Mouse (Mus musculus) heart, adult 2 months (tissue): ENCODE data around the gene Zbtb8os. TPM values are rescaled to one million over a fixed set of nuclear protein-coding genes. Genes with fewer than 3 reads are reported as not detected.
A peak's percentile ranks its signal among the peaks of the same experiment; 100 is the strongest.

ENCODE experiments used
- DNase-seq, 2 experiments: peaks; one replicate each; pipeline ENCODE4 v3.0.0; 2021
- H3K27ac ChIP-seq: fragments of 200-600 bp; 2 replicates; pipeline ENCODE4 v1.8.1; 2022
- H3K27me3 ChIP-seq: fragments of 200-500 bp; 2 replicates; pipeline ENCODE4 v1.6.1; 2012; ENCODE audit warnings: mild to moderate bottlenecking, low read length, inconsistent platforms, mixed read lengths; ENCODE audit not compliant: control insufficient read depth, insufficient read depth
- H3K36me3 ChIP-seq: fragments of 200-500 bp; 2 replicates; pipeline ENCODE4 v1.6.1; 2012; ENCODE audit warnings: low read length, inconsistent platforms; ENCODE audit not compliant: control insufficient read depth, insufficient read depth
- H3K4me1 ChIP-seq: fragments of 200-500 bp; 2 replicates; pipeline ENCODE4 v1.6.1; 2011; ENCODE audit warnings: low read length; ENCODE audit not compliant: control insufficient read depth, insufficient read depth
- H3K4me3 ChIP-seq: fragments of 200-600 bp; 2 replicates; pipeline ENCODE4 v1.8.1; 2022
- H3K79me2 ChIP-seq: fragments of 200-500 bp; replicated peaks from 2 replicates; pipeline ENCODE4 v1.6.1; 2012; ENCODE audit warnings: mild to moderate bottlenecking, inconsistent platforms, low read length, moderate library complexity, mixed read lengths; ENCODE audit not compliant: control insufficient read depth, insufficient read depth
- H3K9ac ChIP-seq: fragments of 200-500 bp; 2 replicates; pipeline ENCODE4 v1.6.1; 2012; ENCODE audit warnings: low read depth, mild to moderate bottlenecking, control low read depth, inconsistent platforms, low read length, mixed read lengths
- CTCF ChIP-seq: fragments of 200-600 bp; IDR thresholded peaks from 2 replicates; pipeline ENCODE4 v1.8.1; 2022; ENCODE audit warnings: antibody characterized with exemption, mild to moderate bottlenecking, moderate library complexity
- EP300 ChIP-seq: fragments of 200-500 bp; IDR thresholded peaks from 2 replicates; pipeline ENCODE4 v1.6.1; 2011; ENCODE audit warnings: low read depth, low read length, control low read depth; ENCODE audit not compliant: insufficient read depth
- POLR2A ChIP-seq: fragments of 200-500 bp; IDR thresholded peaks from 2 replicates; pipeline ENCODE4 v1.6.1; 2011; ENCODE audit warnings: mild to moderate bottlenecking, low read depth, low read length, control low read depth; ENCODE audit not compliant: insufficient read depth
- WGBS: fragments of 180-500 bp; shearing (Covaris S2); methylation state at CpG from one replicate; pipeline ENCODE4 v1.1.7; 2018; 5-methylcytosine and 5-hydroxymethylcytosine counted together
- intact Hi-C: fragments of 180-260 bp; cut with DNase I; formaldehyde crosslinking; loops from one replicate; pipeline ENCODE4 v1.15.1; 2025
- polyA plus RNA-seq: library from polyadenylated mRNA; depleted of rRNA; stranded (reverse); fragments of >200 nt; gene quantifications from 2 replicates; pipeline ENCODE4 v1.2.3, GENCODE M21; 2012
- total RNA-seq, 2 experiments: library from RNA; stranded (reverse); gene quantifications; 2 replicates each; pipeline ENCODE4 v1.2.3; 2021

The Zbtb8os gene
- total and polyA plus RNA-seq, 3 experiments: 9.1 to 27.2 (median 19.5) TPM

DNA sequence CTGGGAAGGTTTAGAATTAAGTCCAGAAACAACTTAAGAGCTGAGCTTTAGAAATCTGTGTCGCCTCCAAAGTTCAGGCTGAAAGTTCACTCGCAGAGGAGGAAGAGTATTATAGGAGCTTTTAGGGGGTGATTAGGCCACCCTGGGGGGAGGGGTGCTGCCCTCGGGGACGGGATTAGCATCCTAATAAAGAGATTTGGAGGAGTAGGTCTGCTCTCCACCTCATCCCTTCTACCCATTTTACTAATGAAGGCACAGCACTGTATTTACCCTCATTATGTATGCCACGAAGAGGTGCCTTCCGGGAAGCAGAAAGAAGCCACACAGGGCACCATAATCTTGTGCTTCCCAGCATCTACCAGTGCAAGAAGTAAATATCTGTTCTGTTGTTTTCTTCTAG, 39.5 kb downstream of the Zbtb8os start:
- WGBS: 74% methylated on average over 6 of the region's 6 CpGs
- H3K27ac ChIP-seq: no peak overlapping the region
- no peaks in the 10 kb centered on the region; the same call in 1 of the 2 replicates for H3K4me1 ChIP-seq
- no peaks in the 10 kb centered on the region for H3K27me3 ChIP-seq
- TF ChIP-seq CTCF (no peak), POLR2A (no peak), EP300 (no peak)
- no peaks in the 10 kb centered on the region for H3K79me2 ChIP-seq
- intact Hi-C loops: no loop called here
- no peak for DNase-seq
- no peaks in the 10 kb centered on the region for H3K36me3 ChIP-seq
- no peak overlapping the region for H3K9ac ChIP-seq
- no peak overlapping the region for H3K4me3 ChIP-seq

DNA sequence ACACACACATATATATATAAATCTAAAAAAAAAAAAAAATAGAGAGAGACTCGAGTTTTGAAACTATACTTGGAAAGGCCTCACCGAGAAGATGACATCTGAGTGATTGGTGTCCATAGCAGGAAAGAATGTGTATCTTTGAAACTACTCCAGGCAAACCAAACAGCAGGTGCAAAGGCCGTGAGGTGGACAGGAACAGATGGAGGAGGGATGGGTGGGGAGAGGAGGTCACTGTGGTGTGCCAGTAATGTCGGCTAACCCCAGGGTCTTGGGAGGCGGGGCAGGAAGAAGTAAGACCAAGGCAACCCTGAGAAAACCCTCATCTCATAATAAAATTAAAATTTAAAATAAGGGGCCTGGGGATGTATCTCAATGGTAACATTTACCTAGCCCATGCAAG, 40.3 kb downstream of the Zbtb8os start:
- TF ChIP-seq EP300 (no peak), CTCF (no peak)
- H3K36me3 ChIP-seq: no peaks in the 10 kb centered on the region
- H3K4me3 ChIP-seq: no peak overlapping the region
- no peak for DNase-seq
- H3K27ac ChIP-seq: no peak overlapping the region
- no peak overlapping the region for H3K9ac ChIP-seq
- WGBS: 83% methylated on average over 5 of the region's 5 CpGs
- H3K4me1 ChIP-seq: no peaks in the 10 kb centered on the region; the same call in 1 of the 2 replicates
- no peaks in the 10 kb centered on the region for H3K27me3 ChIP-seq
- H3K79me2 ChIP-seq: no peaks in the 10 kb centered on the region
- intact Hi-C loops: no loop called here

DNA sequence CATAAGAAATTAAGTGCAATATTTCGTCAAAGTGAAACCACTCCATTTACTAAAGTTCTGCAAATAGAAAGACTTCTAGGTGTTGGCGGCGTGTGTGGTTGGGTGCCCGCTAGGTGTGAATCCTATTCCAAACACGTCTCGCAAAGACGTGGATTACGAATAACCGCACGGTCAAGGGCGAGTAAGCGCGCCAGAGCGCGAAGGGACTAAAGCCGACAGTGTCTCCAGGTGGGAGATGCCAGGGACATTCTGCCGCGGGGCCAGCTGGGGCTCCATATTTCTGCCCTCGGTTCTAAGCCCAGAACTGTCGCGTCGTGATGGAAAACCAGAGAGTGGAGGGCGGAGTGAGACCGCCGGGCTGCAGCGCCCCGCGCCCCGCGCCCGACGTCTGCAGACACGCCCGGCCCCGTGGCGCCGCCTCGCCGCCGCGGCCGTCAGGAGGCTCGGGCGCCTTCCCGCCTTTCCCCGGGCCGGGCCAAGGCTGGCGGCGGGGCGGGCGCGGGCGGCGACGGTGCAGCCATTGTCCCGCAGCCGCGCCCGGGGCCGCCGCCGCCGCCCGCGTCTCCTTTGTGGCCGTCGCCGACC, 41.6 kb downstream of the Zbtb8os start:
- peak overlapping the region; percentile 67 for H3K4me3 ChIP-seq
- DNase-seq: peak; percentile 77 to 79
- WGBS: under 1% methylated on average over 68 of the region's 68 CpGs
- H3K27me3 ChIP-seq: no peaks in the 10 kb centered on the region
- no peaks in the 10 kb centered on the region for H3K79me2 ChIP-seq
- no peaks in the 10 kb centered on the region for H3K36me3 ChIP-seq
- peak overlapping the region; percentile 85 for H3K9ac ChIP-seq
- TF ChIP-seq POLR2A (no peak), EP300 (no peak), CTCF (no peak; the same call in 1 of the 2 replicates)
- peak overlapping the region; percentile 73 for H3K27ac ChIP-seq
- H3K4me1 ChIP-seq: no peaks in the 10 kb centered on the region; the same call in 1 of the 2 replicates
- intact Hi-C loops: no loop called here

DNA sequence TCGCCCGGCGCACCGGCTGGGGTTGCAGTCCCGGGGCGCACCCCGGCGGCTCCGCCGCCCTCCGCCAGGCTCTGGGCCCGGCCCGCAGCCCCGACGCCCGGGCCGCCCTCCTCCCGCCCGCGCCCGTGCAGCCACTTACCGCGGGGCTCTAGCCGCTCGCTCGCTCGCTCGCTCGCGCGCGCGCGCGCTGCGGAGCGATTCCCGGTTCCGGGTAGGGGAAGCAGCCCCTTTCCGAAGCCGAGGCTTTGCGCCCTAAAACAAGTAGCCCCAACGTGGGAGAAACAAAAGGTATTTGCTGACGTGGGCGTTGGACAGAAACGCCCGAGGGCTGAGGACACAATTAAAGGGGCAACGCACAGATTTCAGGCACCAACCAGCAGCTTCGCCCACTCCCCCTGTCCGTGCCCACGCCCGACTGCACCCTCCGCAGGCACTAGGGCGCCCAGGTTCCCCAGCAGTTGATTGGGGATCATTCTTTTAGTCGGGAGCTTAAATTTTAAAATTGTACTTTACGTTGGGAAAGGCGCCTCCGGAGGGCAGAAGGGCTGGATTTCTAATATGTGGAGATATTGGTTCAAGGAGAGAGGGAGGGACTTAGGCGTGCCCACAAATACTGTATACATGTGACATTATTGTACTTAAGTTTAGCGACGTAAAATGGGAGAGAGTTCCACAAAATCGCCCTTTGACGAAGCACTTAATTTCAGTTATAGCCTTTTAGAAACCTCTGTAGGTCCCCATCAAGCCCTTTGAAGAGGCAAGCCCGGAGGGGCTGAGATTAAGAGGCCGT, 42.3 kb downstream of the Zbtb8os start, which contains the start of gene Zbtb8a:
TSS of gene Zbtb8a (minus strand) at position 516 of the 790 bp plus-strand sequence.
- no peaks in the 10 kb centered on the region for H3K36me3 ChIP-seq
- peak within 1 kb of the TSS; percentile 85 for H3K9ac ChIP-seq
- DNase-seq: peak; percentile 61 to 73
- H3K4me3 ChIP-seq: peak within 1 kb of the TSS; percentile 67
- WGBS: 2% methylated on average over 64 of the region's 65 CpGs
- intact Hi-C loops: no loop called here
- peak; percentile 43 for TF ChIP-seq POLR2A
- no peak for TF ChIP-seq CTCF
- no peak for TF ChIP-seq EP300
- H3K27me3 ChIP-seq: no peaks in the 10 kb centered on the region
- H3K79me2 ChIP-seq: no peaks in the 10 kb centered on the region
- H3K4me1 ChIP-seq: no peaks in the 10 kb centered on the region; the same call in 1 of the 2 replicates
- peak within 1 kb of the TSS; percentile 81 for H3K27ac ChIP-seq

DNA sequence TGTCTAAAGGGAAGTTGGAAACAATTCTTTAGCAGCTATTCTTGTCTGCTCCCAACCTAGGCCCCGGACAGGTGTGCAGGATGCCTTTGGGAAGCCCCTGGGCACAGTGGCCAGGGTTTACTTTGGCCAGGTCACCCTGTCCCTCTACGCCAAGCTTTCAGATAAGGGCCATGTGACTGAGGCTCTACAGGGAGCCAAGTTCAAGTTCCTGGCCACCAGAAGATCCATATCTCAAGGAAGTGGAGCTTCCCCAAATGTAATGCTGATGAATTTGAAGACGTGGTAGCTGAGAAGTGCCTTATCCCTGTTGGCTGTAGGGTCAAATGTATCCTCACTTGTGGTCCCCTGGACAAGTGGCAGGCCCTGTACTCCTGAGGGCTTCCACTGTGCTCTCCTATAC, 44.3 kb downstream of the Zbtb8os start:
- H3K4me3 ChIP-seq: no peak overlapping the region
- intact Hi-C loops: no loop called here
- TF ChIP-seq POLR2A: no peak
- TF ChIP-seq EP300: no peak
- TF ChIP-seq CTCF: no peak
- H3K79me2 ChIP-seq: no peaks in the 10 kb centered on the region
- no peak overlapping the region for H3K9ac ChIP-seq
- no peaks in the 10 kb centered on the region for H3K36me3 ChIP-seq
- 50% methylated on average over 3 of the region's 3 CpGs for WGBS
- H3K27me3 ChIP-seq: no peaks in the 10 kb centered on the region
- DNase-seq: no peak
- H3K4me1 ChIP-seq: peaks cover 1% of the 10 kb centered on the region; the same call in 1 of the 2 replicates
- H3K27ac ChIP-seq: no peak overlapping the region

DNA sequence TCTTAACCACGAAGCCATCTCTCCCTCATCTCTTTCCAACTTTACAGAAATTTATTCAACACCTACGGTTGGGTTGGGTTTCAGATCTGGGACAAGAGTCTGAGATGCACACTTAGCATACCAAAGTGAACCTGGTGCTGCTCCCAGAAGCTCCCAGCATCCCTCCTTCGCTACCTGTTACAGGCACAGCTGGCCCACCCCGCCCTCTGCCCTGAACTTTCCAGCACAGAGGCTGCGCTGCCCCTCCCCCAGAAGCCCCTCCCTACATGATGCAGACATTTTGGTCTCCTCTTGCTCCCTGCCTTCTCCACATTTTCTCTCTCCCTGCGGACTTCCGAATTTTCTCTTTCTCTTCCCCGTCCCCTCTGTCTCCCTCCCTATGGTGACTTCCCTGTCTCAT, 45.7 kb downstream of the Zbtb8os start:
- no peaks in the 10 kb centered on the region for H3K36me3 ChIP-seq
- no peak for DNase-seq
- 84% methylated on average over 8 of the region's 8 CpGs for WGBS
- TF ChIP-seq EP300: no peak
- no peak for TF ChIP-seq CTCF
- no peak for TF ChIP-seq POLR2A
- peaks cover 3% of the 10 kb centered on the region; the same call in 1 of the 2 replicates for H3K4me1 ChIP-seq
- H3K9ac ChIP-seq: no peak overlapping the region
- no peaks in the 10 kb centered on the region for H3K79me2 ChIP-seq
- no peaks in the 10 kb centered on the region for H3K27me3 ChIP-seq
- intact Hi-C loops: no loop called here
- no peak overlapping the region for H3K4me3 ChIP-seq
- no peak overlapping the region for H3K27ac ChIP-seq
